Mouse (Mus musculus) embryo, embryonic 11.5 days (tissue): ENCODE measurements around the gene Rgs10.

Experiments
- DNase-seq: peaks from one replicate; pipeline ENCODE4 v3.0.0-alpha.2; 2012; ENCODE audit warnings: low read depth, low spot score

Gene Rgs10

GRCm38 (mm10) chr7:128374156-128374555 is 44.4 kb downstream of the Rgs10 start:
- no peak for DNase-seq

- DNase-seq, result no peak
Observed at GRCm38 (mm10) chr7:128373751-128374150, 44.8 kb downstream of the Rgs10 start.

GRCm38 (mm10) chr7:128372331-128372730 is 46.2 kb downstream of the Rgs10 start:
- DNase-seq, result no peak

GRCm38 (mm10) chr7:128369366-128369765 is 49.2 kb downstream of the Rgs10 start:
- no peak for DNase-seq

- no peak for DNase-seq
Observed at GRCm38 (mm10) chr7:128368828-128369227, 49.7 kb downstream of the Rgs10 start.

- DNase-seq, result no peak
Observed at GRCm38 (mm10) chr7:128366654-128367053, 51.9 kb downstream of the Rgs10 start.

GRCm38 (mm10) chr7:128365096-128365715 is 53.4 kb downstream of the Rgs10 start:
- no peak for DNase-seq

- DNase-seq, result no peak
Observed at GRCm38 (mm10) chr7:128364526-128364925, 54.0 kb downstream of the Rgs10 start.

- DNase-seq, result no peak
Observed at GRCm38 (mm10) chr7:128363806-128364205, 54.8 kb downstream of the Rgs10 start.

GRCm38 (mm10) chr7:128362916-128363315 is 55.6 kb downstream of the Rgs10 start:
- DNase-seq, result no peak

GRCm38 (mm10) chr7:128359741-128360140 is 58.8 kb downstream of the Rgs10 start:
- no peak for DNase-seq

GRCm38 (mm10) chr7:128359164-128359563 is 59.4 kb downstream of the Rgs10 start:
- DNase-seq, result no peak

- no peak for DNase-seq
Observed at GRCm38 (mm10) chr7:128358741-128359140, 59.8 kb downstream of the Rgs10 start.

GRCm38 (mm10) chr7:128356868-128357755 is 61.4 kb downstream of the Rgs10 start:
- DNase-seq, result no peak

GRCm38 (mm10) chr7:128355463-128355862 is 63.1 kb downstream of the Rgs10 start:
- no peak for DNase-seq

GRCm38 (mm10) chr7:128352721-128353120 is 65.8 kb downstream of the Rgs10 start:
- DNase-seq, result no peak

- DNase-seq, result no peak
Observed at GRCm38 (mm10) chr7:128351176-128351575, 67.4 kb downstream of the Rgs10 start.

- DNase-seq, result no peak
Observed at GRCm38 (mm10) chr7:128350316-128350715, 68.2 kb downstream of the Rgs10 start.

- no peak for DNase-seq
Observed at GRCm38 (mm10) chr7:128349751-128350150, 68.8 kb downstream of the Rgs10 start.

GRCm38 (mm10) chr7:128348608-128349007 is 70.0 kb downstream of the Rgs10 start:
- no peak for DNase-seq

- no peak for DNase-seq
Observed at GRCm38 (mm10) chr7:128346991-128347390, 71.6 kb downstream of the Rgs10 start.

GRCm38 (mm10) chr7:128346522-128346921 is 72.0 kb downstream of the Rgs10 start:
- no peak for DNase-seq

- DNase-seq, result no peak
Observed at GRCm38 (mm10) chr7:128345691-128346090, 72.9 kb downstream of the Rgs10 start.
